Mouse (Mus musculus): ENCODE measurements around the gene Ufd1. TPM values are rescaled to one million over a fixed set of nuclear protein-coding genes. Genes with fewer than 3 reads are reported as not detected.
"Not testable (repeated sequence)": the region's sequence is repeated elsewhere in the genome, so short reads cannot be mapped to it uniquely, and the experiment has no call there.

Gene Ufd1
- total RNA-seq, 2 experiments from 2014 or later, result 40.3 to 46.4 TPM

- intact Hi-C loops (cut with DNase I), result loop anchor here (1.0 to 5.0 kb wide), 2 partner anchors 103 to 172 kb away; partner anchors contain the start of genes Gm49601 and Sept5
- DNase-seq, result peak; percentile 44 to 59
Observed at GRCm38 (mm10) chr16:18798841-18799240, 12.7 kb upstream of the Ufd1 start.

GRCm38 (mm10) chr16:18805746-18806145 is 5.8 kb upstream of the Ufd1 start:
- no peak for DNase-seq
- intact Hi-C loops (cut with DNase I), result no loop called here

- no peak for DNase-seq
- intact Hi-C loops (cut with DNase I), result no loop called here
Observed at GRCm38 (mm10) chr16:18809001-18809400, 2.6 kb upstream of the Ufd1 start.

GRCm38 (mm10) chr16:18811032-18811431 is 547 bp upstream of the Ufd1 start:
- DNase-seq, result no peak
- intact Hi-C loops (cut with DNase I), result no loop called here

- peak in 1 of 2 experiments; percentile 84 for DNase-seq
- intact Hi-C loops (cut with DNase I), result no loop called here
Observed at GRCm38 (mm10) chr16:18812385-18812910, 869 bp downstream of the Ufd1 start.

GRCm38 (mm10) chr16:18822356-18822755 is 10.8 kb downstream of the Ufd1 start:
- DNase-seq, result no peak
- intact Hi-C loops (cut with DNase I), result no loop called here

- intact Hi-C loops (cut with DNase I), result no loop called here
- DNase-seq, result no peak
Observed at GRCm38 (mm10) chr16:18822925-18823324, 11.3 kb downstream of the Ufd1 start.

GRCm38 (mm10) chr16:18828630-18829029 is 17.1 kb downstream of the Ufd1 start:
- no peak for DNase-seq
- intact Hi-C loops (cut with DNase I), result no loop called here

- no peak for DNase-seq
- intact Hi-C loops (cut with DNase I), result no loop called here
Observed at GRCm38 (mm10) chr16:18829102-18829501, 17.5 kb downstream of the Ufd1 start.

GRCm38 (mm10) chr16:18833486-18833885 is 21.9 kb downstream of the Ufd1 start:
- intact Hi-C loops (cut with DNase I), result no loop called here
- no peak for DNase-seq

- intact Hi-C loops (cut with DNase I), result no loop called here
Observed at GRCm38 (mm10) chr16:18836073-18836467, 24.5 kb downstream of the Ufd1 start.

GRCm38 (mm10) chr16:18836468-18837208 is 25.1 kb downstream of the Ufd1 start, which contains the start of the genes 2510002D24Rik and Gm28539:
2510002D24Rik (plus strand) TSS chr16:18836578.
Gm28539 (plus strand) TSS chr16:18836584.
- intact Hi-C loops (cut with DNase I), result no loop called here
- DNase-seq, result peak; percentile 89 to 90

More at GRCm38 (mm10) chr16:18836073-18836467, 24.5 kb downstream of the Ufd1 start:
- DNase-seq, result no peak

- no peak for DNase-seq
- intact Hi-C loops (cut with DNase I), result no loop called here
Observed at GRCm38 (mm10) chr16:18838346-18838745, 26.8 kb downstream of the Ufd1 start.

GRCm38 (mm10) chr16:18846301-18846820 is 34.8 kb downstream of the Ufd1 start:
- intact Hi-C loops (cut with DNase I), result no loop called here
- no peak for DNase-seq

GRCm38 (mm10) chr16:18849521-18850190 is 38.1 kb downstream of the Ufd1 start:
- intact Hi-C loops (cut with DNase I); DNase-seq: not testable (repeated sequence)

- intact Hi-C loops (cut with DNase I), result no loop called here
- DNase-seq, result no peak
Observed at GRCm38 (mm10) chr16:18858551-18858950, 47.0 kb downstream of the Ufd1 start.

GRCm38 (mm10) chr16:18860186-18860585 is 48.6 kb downstream of the Ufd1 start:
- peak; percentile 25 to 54 for DNase-seq
- intact Hi-C loops (cut with DNase I), result no loop called here

GRCm38 (mm10) chr16:18870495-18870894 is 58.9 kb downstream of the Ufd1 start:
- intact Hi-C loops (cut with DNase I); DNase-seq: not testable (repeated sequence)

GRCm38 (mm10) chr16:18876091-18876441 is 64.5 kb downstream of the Ufd1 start:
- intact Hi-C loops (cut with DNase I), result no loop called here
- DNase-seq, result no peak

GRCm38 (mm10) chr16:18876442-18877308 is 65.1 kb downstream of the Ufd1 start, which contains the start of the genes Mrpl40 and Hira:
Mrpl40 (minus strand) TSS chr16:18876862.
Hira (plus strand) TSS chr16:18877037.
- intact Hi-C loops (cut with DNase I), result no loop called here
- peak; percentile 93 to 94 for DNase-seq

Data from gastrocnemius, postnatal 36 days (tissue).